Mouse (Mus musculus) ovary, adult 18-20 months (tissue): ENCODE measurements around the gene Bmp7.

ENCODE experiments used
- DNase-seq: peaks from one replicate; pipeline ENCODE4 v3.0.0; 2022; ENCODE audit warnings: low spot score, mixed read lengths

Gene Bmp7

DNA sequence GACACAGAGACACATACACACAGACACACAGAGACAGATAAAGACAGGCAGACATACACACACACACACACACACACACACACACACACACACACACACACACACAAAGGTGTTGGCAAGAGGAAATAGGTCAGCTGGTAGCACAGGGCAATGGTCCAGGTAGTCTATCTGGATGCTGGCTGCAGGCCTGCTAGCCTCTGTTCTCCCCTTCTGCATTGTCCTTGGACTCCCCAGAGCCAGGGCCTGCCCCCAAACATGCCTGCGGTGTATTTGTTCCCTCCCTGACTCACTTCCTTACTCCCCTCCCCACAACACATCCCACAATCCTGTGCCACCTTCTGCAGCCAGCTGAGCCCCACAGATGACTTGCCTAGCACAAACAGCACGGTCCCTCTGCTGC, 86.0 kb downstream of the Bmp7 start:
- peak; percentile 42 for DNase-seq

GRCm38 (mm10) chr2:172851773-172852172, 88.3 kb downstream of the Bmp7 start:
- DNase-seq, result no peak

DNA sequence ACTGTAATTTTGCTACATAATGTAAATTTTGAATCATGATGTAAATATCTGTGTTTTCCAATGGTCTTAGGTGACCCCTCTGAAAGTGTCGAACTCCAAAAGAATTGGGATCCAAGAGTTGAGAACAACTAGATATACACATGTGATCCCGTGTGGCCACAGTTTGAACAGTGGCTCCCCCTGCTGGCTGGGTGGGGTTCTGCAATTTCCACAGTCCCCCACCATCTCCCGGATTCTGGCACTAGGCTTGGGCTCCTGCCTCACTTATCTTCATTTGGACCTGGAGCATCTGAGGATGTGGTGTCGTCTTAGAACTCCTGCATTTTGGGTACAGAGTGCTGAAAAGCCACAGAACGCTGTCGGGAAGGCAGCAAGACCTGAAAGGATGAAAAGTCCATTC, 91.9 kb downstream of the Bmp7 start:
- no peak for DNase-seq

DNA sequence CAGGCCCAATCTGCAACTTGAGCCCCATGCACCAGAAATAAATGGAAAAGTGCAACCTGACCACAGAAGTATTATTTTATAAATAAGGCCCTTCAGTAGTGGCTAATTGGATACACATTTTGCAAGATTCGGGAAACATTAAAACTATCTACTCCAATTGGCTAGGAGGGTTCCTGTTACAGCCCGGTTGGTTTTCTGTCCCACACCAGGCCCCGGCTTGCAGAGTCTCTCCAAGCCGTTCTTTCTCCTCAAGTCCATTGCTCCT, 93.9 kb downstream of the Bmp7 start:
- DNase-seq, result no peak

DNA sequence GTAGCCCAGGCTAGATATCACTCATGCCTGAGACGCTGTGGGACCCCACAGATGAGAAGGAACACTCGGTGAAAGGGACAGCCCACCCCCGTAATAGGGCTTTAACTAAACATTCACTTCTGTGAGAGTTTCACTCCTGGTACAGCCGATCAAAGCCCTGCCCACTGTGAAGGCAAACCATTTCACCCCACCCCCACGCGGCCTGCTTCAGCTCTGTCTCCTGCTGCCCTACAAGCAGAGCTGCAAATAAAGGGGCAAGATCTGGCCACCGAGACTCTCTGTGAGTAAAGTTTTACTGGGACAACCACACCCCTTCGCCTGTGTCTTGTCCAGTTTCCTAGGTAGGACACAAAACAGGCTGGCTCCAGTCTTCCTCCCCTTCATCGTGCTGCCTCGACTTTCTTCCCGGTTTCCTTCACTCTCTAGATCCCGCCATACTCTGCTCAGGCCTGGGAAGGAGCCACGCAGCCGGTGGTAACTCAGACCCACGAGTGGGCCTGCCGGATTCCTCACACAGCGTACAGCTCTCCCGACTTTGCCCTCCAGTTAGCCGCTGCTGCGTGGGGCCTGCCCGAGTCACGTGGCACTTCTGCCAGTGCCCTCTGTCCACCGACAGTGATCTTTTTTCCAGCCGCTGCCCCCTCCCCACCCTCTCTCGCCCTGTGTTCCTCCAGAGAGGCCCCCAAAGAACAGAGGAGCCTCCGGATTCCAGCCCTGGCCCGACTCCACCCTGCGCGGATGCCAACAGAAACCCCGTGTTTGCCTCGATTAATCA, 94.4 kb downstream of the Bmp7 start:
- DNase-seq, result no peak

GRCm38 (mm10) chr2:172843903-172844302, 96.2 kb downstream of the Bmp7 start:
- DNase-seq, result no peak

GRCm38 (mm10) chr2:172842306-172842705, 97.8 kb downstream of the Bmp7 start:
- DNase-seq, result no peak

DNA sequence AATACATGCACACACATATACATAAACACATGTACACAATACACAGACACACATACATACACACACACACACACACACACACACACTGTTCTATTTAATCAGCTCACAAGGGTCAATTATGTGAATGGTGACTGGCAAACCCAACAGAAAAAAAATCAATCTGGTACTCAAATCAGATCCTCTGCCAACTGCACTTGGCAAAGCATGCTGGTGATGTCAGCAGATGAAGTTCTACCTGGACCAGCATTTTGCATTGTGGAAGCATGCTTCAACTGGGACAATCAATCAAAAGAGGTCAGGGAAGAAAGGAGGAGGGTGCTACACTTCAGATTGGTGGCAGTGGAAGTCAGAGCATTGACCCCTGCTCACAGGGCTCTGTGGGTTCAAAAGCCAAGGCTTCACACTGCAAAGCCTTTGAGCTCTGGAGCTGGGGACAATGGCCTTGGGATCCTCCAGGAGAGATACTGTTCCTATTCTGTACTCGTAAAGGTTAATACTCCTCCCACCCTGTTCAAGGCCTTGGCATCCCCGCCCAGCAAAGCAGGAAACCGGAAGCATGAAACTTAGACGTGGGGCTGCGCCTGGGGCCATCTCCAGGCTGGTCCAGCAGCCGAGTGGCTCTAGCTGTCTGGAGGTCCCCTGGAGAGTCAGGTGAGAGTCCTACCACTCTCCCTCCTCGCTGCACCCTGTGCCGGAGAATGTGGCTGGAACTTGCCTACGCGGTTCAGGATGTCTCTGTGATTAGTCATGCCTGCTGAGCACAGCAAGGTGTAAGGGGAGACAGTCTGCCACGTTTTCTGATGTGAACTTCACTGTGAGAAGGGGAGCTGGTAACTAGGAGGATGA, 99.0 kb downstream of the Bmp7 start:
- DNase-seq, result no peak

DNA sequence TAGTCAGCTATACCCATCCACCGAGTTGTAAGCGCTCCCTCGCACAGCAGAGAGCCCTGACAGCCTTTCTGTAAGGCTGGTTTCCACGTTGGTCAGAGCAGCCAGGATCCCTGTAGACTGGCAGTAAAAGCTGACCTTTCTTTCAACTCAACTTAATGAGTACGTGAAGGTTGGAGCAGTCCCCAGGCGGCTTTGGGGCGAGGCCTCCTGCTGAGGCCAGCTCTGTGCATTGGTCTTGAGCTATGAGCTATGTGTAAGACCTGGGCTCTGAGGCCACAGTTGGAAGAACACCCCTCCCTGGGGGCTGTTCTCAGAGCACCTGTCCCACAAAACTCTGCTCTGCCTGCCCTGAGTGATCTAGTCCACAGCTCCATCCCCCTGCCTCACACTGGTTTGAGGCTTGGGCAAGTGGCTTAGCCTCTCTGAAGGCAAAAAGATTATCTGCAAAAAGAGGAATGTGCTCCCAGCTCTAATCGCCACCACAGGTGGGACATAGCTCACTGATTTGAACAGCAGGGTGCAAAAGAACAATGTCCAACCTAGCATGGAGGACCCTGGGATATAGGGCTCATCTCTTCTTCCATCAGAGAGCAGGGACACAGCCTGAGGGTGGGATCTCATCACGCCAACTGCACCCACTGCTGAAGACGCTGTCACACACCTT, 100.7 kb downstream of the Bmp7 start:
- no peak for DNase-seq

GRCm38 (mm10) chr2:172836516-172836915, 103.6 kb downstream of the Bmp7 start:
- DNase-seq, result no peak

- peak; percentile 28 for DNase-seq
Measured at GRCm38 (mm10) chr2:172833196-172833595, 106.9 kb downstream of the Bmp7 start.

DNA sequence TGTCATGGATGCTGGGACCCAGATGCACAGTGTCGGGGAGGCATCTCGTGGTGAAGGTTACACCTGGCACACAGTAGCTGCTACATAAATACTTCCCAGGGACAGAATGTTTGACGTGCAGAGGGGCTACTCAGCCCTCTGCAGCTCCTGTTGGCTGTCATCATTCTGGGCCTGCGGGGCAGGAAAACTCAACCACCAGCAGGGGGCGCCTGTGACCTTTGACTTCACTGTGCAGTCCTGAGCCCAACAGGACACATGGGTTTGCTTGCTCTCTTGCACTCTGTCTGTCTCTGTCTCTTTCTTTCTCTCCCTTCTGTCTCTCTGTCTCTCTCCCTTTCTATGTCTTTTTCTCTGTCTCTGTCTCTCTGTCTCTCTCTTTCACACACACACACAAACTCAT, 108.4 kb downstream of the Bmp7 start:
- DNase-seq, result peak; percentile 40

GRCm38 (mm10) chr2:172831133-172831532, 109.0 kb downstream of the Bmp7 start:
- peak; percentile 55 for DNase-seq

DNA sequence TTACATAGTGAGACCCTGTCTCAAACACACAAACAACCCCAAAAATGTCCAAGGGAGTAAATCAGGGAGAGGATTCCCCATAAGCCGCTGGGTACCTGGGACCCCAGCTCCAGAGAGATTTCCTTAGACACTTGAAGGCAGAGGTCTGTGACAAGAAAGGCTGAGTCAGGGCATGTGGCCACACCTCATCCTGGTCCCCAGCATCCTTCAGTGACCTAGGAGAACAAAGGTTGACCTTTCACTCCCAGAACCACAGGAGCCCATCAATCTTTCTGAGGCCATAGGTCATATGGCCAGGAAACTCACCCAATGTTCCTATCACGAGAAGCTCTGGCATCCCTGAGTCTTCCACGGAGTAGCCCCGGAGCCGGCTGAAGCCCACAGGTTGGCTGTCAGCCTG, 111.9 kb downstream of the Bmp7 start:
- no peak for DNase-seq

GRCm38 (mm10) chr2:172827564-172827963, 112.6 kb downstream of the Bmp7 start:
- DNase-seq, result no peak

- DNase-seq, result no peak
Measured at GRCm38 (mm10) chr2:172825785-172826145, 114.4 kb downstream of the Bmp7 start.

- DNase-seq, result no peak
Measured at GRCm38 (mm10) chr2:172824906-172825784, 115.0 kb downstream of the Bmp7 start.

- DNase-seq, result no peak
Measured at GRCm38 (mm10) chr2:172818631-172819230, 121.4 kb downstream of the Bmp7 start.
